Mouse (Mus musculus) spleen, adult 2 months (tissue): ENCODE results near the gene Gm44790.

Experiments
- CTCF ChIP-seq: fragments of 200-500 bp; IDR thresholded peaks from 2 replicates; pipeline ENCODE4 v1.5.1; 2011; ENCODE audit warnings: mild to moderate bottlenecking, inconsistent platforms; ENCODE audit not compliant: insufficient read depth, insufficient read length, insufficient replicate concordance; ENCODE audit errors: extremely low read depth
- POLR2A ChIP-seq: fragments of 200-500 bp; IDR thresholded peaks from 2 replicates; pipeline ENCODE4 v1.6.1; 2011; ENCODE audit warnings: low read depth, low read length, inconsistent platforms

- no peak for TF ChIP-seq POLR2A
- TF ChIP-seq CTCF = no peak
Measured at GRCm38 (mm10) chr6:86433696-86434095, 7.2 kb downstream of the Gm44790 start.
